Mouse (Mus musculus): Measurements from ENCODE around the gene 4930562C15Rik. TPM values are rescaled to one million over a fixed set of nuclear protein-coding genes. Genes with fewer than 3 reads are reported as not detected.
"Not testable (repeated sequence)": the region's sequence is repeated elsewhere in the genome, so short reads cannot be mapped to it uniquely, and the experiment has no call there.

The 4930562C15Rik gene
- total RNA-seq (2021): not detected
- long read RNA-seq, experiment 1: 0 reads
- long read RNA-seq, experiment 2: 0 reads

DNA sequence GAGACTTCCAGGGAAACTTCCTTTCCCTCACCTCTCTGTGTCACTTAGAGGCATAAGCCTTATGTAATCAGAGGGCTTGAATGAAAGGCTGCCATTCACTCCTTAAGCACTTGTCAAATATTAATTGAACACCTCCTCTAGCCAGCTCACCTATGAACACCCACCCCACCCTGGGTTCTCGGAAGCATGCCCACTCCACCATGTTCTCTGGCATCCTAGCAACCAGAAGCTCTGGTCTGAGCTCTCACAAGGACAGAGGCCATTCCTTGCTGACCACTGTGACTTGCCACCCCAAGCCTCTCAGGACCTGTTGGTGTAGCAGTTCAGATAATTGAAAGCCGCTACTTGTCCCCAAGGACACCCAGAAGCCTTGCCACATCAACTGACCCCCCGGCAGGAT, at the start of gene 4930562C15Rik:
TSS of gene 4930562C15Rik (plus strand) at position 226 of the 400 bp plus-strand sequence.
- no peak for DNase-seq

GRCm38 (mm10) chr16:4785706-4786105, 49.5 kb upstream of the 4930562C15Rik start:
- DNase-seq: no peak

GRCm38 (mm10) chr16:4788176-4788575, 47.0 kb upstream of the 4930562C15Rik start:
- no peak for DNase-seq

DNA sequence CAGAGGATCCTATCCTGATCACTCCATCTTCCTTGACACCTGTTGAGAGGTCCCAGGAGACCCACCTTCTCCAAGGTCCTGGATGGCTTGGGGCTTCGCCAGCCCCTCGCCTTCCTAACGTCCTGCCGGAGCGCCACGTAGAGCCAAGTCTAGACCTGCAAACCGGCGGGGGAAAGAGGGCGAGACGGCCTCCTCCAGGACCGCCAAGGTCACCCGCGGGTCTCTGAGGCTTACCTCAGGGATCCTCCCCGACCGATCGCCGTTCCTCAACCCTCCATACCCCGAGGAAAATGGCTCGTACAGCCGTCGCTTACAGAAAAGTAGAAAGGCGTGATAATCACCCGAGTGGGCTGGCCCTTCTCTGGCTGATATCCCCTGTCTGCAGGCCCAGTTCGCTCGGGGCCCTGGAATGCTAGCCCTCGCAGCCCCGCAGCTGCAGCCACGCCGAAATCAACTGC, 45.9 kb upstream of the 4930562C15Rik start:
- DNase-seq: peak; percentile 26

GRCm38 (mm10) chr16:4789810-4790559, 45.2 kb upstream of the 4930562C15Rik start, which contains the start of gene Cdip1:
Gene Cdip1 (minus strand): TSS chr16:4790292.
- DNase-seq: peak; percentile 94

- DNase-seq: no peak
Observed at GRCm38 (mm10) chr16:4791332-4791731, 43.9 kb upstream of the 4930562C15Rik start.

DNA sequence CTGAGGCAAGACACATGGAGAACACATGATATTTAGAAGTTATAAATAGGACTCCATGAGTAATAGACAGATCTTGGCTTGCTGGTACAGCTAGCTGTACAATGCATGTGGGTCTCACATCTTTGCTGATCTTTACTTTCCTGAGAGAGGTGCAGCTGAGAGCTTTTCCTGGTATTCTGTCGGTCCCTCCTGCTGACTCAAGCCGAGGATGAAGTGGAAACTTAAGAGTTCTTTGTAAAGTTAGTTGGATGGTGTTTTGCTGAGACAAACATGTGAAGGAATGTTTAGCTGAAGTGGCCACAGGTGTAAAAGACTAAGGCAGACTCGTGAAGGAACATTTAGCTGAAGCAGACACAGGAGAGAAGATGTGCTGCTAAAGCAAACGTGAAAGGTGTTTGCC, 38.6 kb upstream of the 4930562C15Rik start:
- no peak for DNase-seq

DNA sequence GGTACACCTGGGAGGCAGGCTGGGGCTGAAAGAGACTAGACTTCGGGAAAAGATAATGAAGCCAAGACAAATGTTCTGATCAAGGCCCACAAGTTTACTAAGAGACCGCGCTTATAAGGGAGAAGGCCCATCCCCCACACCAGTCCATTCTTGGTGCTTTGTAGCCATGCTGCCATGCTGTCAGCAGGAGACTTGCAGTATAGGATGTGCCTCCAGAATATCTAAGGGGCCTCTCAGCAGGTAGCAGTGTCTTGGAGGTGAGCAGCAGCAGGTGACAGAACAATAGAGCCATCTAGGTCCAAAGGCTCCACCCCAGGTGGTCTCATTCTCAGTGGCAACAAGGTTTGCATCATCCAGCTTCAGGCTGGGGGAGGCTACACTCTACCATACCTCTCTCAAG, 16.9 kb upstream of the 4930562C15Rik start:
- DNase-seq: no peak

GRCm38 (mm10) chr16:4824466-4824865, 10.8 kb upstream of the 4930562C15Rik start:
- DNase-seq: not testable (repeated sequence)

DNA sequence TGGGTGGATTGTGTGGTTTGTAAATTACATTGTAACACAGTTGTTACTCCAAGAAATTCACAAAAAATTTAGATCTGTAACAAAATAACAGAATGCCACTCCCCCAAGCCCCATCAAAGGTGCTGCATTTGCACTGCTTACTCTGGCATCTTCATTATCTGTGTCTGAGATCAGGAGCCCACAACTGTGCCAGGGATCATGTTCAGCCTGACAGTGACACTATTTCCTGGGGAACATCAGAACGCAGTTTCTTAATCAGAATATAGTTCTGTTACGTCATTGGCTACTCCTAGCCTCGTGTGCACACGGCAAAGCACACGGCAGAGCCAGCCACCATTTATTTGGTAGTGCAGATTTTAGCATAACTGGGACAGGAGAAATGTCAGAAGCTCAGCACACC, 7.6 kb upstream of the 4930562C15Rik start:
- DNase-seq: no peak

DNA sequence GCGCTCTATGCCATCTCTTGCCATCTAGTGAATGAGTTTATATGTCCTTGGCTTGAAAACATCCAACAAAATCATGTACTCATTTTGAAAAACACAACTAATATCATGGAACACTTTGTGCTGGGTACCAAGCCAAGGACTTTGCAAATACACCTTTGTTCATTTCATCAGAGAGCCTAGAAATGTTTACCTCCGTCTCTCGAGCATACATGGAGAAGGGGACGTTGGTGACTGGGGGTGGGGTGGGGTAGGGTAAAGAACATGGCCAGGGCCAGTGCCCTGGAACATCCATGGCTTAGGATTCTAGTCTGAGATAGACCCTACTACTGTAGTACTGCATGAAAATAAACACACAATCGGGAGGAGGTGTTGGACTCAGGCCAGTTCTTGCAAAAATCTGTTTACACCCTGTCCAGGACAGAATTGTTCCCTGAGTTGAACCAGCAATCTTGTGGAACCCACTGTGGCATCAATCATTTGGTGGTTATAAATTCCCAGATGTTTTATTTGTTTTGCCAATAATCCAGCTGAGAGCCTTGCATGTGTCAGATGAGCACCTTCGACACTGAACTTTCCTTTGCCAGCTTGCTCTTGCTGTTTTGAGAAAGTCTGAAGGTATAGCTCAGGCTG, 5.8 kb upstream of the 4930562C15Rik start:
- DNase-seq: no peak

GRCm38 (mm10) chr16:4831650-4832419, 3.4 kb upstream of the 4930562C15Rik start:
- DNase-seq: no peak

GRCm38 (mm10) chr16:4833858-4834257, 1.4 kb upstream of the 4930562C15Rik start:
- no peak for DNase-seq

GRCm38 (mm10) chr16:4837631-4838030, 2.4 kb downstream of the 4930562C15Rik start:
- DNase-seq: no peak

- DNase-seq: no peak
Observed at GRCm38 (mm10) chr16:4839552-4839951, 4.3 kb downstream of the 4930562C15Rik start.

- DNase-seq: no peak
Observed at GRCm38 (mm10) chr16:4840231-4840630, 5.0 kb downstream of the 4930562C15Rik start.

- DNase-seq: no peak
Observed at GRCm38 (mm10) chr16:4847041-4847440, 11.8 kb downstream of the 4930562C15Rik start.

DNA sequence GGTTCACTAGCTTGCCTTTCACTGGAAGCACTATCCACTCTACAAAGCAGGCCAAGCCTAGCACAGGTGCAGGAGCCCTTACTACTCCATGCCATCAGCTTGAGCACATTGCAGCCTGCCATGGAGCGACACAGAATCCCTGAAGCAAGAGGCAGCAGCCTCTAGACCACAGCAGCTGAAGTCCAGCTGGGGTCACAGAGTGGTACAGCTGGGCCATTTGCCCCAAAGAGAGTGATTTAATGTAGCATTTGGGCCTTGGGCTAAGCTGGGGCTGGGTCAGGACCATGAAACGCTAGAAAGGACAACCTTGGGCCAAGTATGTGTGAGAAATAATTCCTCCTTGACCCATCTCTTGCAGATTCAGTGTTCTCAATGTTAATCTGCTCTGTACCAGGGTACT, 12.9 kb downstream of the 4930562C15Rik start:
- no peak for DNase-seq

- DNase-seq: peak; percentile 44
Observed at GRCm38 (mm10) chr16:4850361-4850760, 15.1 kb downstream of the 4930562C15Rik start.

DNA sequence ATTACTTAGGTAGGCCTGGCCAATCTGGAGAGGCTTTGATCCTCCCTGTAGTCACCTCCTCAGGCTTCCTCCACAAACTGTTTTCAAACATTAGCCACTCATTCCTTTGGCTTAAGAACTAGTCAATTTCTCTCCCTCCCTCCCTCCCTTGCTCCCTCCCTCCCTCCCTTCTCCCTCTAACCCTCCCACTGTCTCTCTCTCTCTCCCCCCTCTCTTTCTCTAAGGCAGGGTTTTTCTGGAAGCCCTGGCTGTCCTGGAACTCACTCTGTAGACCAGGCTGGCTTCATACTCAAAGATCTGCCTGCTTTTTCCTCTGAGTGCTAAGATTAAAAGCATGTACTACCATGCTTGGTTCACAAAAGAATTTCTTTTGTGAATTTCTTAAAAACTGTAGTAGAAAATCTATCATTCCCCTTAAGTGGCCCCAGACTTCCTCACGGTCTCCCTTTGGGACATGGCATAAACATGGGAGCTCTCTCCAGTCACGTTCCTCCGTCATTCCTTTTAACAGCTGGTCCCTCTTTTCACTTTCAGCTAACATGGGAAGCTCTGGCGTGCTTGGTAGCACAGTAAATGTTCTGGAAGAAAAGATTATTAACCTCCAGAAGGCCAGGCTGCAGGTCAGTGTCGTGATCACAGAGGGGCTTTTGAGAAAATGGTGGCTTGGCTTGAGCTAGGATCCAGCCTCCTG, 15.9 kb downstream of the 4930562C15Rik start:
- no peak for DNase-seq

GRCm38 (mm10) chr16:4855046-4855650, 19.9 kb downstream of the 4930562C15Rik start:
- no peak for DNase-seq

- no peak for DNase-seq
Observed at GRCm38 (mm10) chr16:4861392-4861791, 26.2 kb downstream of the 4930562C15Rik start.

Data from gastrocnemius, postnatal 25 days (tissue).